9 mouse cellular contexts compared by ENCODE assay signal in the genomic region with DNA sequence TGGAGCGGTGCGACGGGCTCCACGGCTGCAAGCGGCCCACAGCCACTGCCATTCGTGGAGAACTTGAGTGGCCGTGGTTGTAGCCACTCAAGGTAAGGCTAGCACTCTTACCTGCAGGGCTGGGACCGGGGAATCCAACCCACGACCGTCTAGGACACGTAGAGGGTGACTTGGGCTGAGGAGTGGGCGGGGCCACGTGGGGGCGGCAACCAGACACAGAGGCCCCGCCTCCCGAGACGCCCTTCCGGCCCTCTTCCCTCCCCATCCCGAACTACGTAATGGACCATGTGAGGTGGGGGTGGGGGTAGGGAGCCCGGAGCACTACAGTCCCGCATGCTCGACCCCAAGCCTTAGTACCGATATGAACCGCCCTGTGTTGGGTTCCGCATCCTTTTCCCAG.
DNase-seq lines count a peak whose midpoint lies in the region; ATAC-seq lines count a peak whose summit lies in the region.
"Had no signal": no experiment of that assay in that cellular context is flagged by ENCODE, and none has a peak within 500 bp of the region (broad histone marks: within the 10 kb centered on the region; RNA-seq: fewer than 3 reads in every experiment).

No protein-coding gene starts in this region.

- H3K4me2 ChIP-seq in neural tube, embryonic 13.5 days = peak overlapping the region; percentile 55

- H3K36me3 ChIP-seq in neural tube, embryonic 13.5 days = peaks cover 15% of the 10 kb centered on the region

- H3K4me1 ChIP-seq in neural tube, embryonic 13.5 days (replicated peaks) = peaks cover 11% of the 10 kb centered on the region; the same call in 1 of the 2 replicates

- peaks cover 6% of the 10 kb centered on the region; the same call in 1 of the 2 replicates for H3K9me3 ChIP-seq in neural tube, embryonic 13.5 days

- DNase-seq in gastrocnemius, postnatal 10 days = peak; percentile 31
- no peak for DNase-seq in gastrocnemius, adult 8-10 months (ENCODE audit: low spot score in 2 of 2)
- peak; percentile 76 for DNase-seq in c-Kit-positive CD71-positive TER-119-negative erythroid progenitor cells, embryonic 14.5 days (ENCODE audit: low read depth)
- peak; percentile 9 to 44 for DNase-seq in kidney, adult 8-10 months
- DNase-seq in lung, adult 18-20 months = peak; percentile 65 to 76
- peak; percentile 32 to 58 for DNase-seq in thymus, postnatal 10 days (ENCODE audit: low spot score in 2 of 2)

- no peak overlapping the region for H3K27ac ChIP-seq in neural tube, embryonic 13.5 days (replicated peaks)

- whole genome bisulfite sequencing in neural tube, embryonic 13.5 days = 7% methylated on average over 26 of the region's 26 CpGs

- no peaks in the 10 kb centered on the region for H3K27me3 ChIP-seq in neural tube, embryonic 13.5 days
- H3K27me3 ChIP-seq: CH12.LX had no signal

- ATAC-seq in granulocyte monocyte progenitor cell, adult 5-6 weeks (replicated peaks; ENCODE audit: poor library complexity, severe bottlenecking) = peak; percentile 96
- peak; percentile 89 for ATAC-seq in neural tube, embryonic 13.5 days (ENCODE audit: low read depth)

- H3K9ac ChIP-seq in neural tube, embryonic 13.5 days = no peak overlapping the region

- H3K4me3 ChIP-seq in neural tube, embryonic 13.5 days = peak overlapping the region; percentile 35

Comparison
In these comparisons a context has a peak if more than half of its experiments do, and no peak if none do; other contexts are left out.
1. DNase-seq: peak in gastrocnemius, postnatal 10 days (single experiment), c-Kit-positive CD71-positive TER-119-negative erythroid progenitor cells, embryonic 14.5 days (single experiment), kidney, adult 8-10 months (2 of 2), lung, adult 18-20 months (2 of 2) and thymus, postnatal 10 days (2 of 2); none in gastrocnemius, adult 8-10 months (0 of 2).